Mouse (Mus musculus) gastrocnemius, adult 2 months (tissue): Measurements from ENCODE around the gene Csf3r. TPM values are rescaled to one million over a fixed set of nuclear protein-coding genes. Genes with fewer than 3 reads are reported as not detected.

ENCODE experiments used
- DNase-seq: peaks from one replicate; pipeline ENCODE4 v3.0.0; 2022
- H3K27ac ChIP-seq: fragments of 200-600 bp; 2 replicates; pipeline ENCODE4 v1.8.1; 2022; ENCODE audit warnings: mild to moderate bottlenecking
- H3K4me3 ChIP-seq: fragments of 200-600 bp; 2 replicates; pipeline ENCODE4 v1.8.1; 2022; ENCODE audit warnings: mild to moderate bottlenecking, moderate library complexity
- CTCF ChIP-seq: fragments of 200-600 bp; IDR thresholded peaks from 2 replicates; pipeline ENCODE4 v1.8.1; 2022; ENCODE audit warnings: antibody characterized with exemption, mild to moderate bottlenecking, moderate library complexity
- intact Hi-C: fragments of 180-260 bp; cut with DNase I; formaldehyde crosslinking; loops from one replicate; pipeline ENCODE4 v1.15.1; 2025
- total RNA-seq, 2 experiments: library from RNA; stranded (reverse); gene quantifications; 2 replicates each; pipeline ENCODE4 v1.2.3; 2021

Csf3r gene
- total RNA-seq, 2 experiments from 2014 or later, result 0.17 to 0.26 TPM

DNA sequence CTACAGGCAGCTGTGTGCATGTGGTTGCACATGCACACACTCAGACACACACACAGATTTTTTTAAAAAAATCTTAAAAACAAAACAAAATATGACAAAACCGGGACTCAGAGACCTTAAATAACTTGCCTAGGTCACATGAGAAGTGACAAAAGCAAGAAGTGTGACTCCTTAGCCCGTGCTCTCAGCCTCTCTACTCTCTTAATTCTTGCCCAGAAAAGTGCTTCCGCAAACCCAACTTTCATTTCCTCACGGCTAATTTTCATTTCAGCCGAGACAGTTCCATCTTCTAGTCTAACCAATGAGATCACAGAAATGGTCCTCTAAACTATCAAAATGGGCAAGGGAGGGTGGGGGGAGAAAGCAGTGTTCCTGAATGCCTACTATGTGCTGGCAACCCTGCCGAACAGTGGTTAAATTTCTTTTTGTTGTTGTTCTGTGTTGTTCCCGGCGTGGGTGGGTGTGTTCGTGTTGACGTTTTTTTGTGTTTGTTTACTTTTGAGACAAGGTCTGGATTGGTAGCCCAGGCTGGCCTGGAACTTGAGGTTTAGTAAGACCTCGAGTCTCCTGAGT, 5.3 kb upstream of the Csf3r start:
- DNase-seq, result no peak
- TF ChIP-seq CTCF, result no peak
- no peak overlapping the region for H3K4me3 ChIP-seq
- intact Hi-C loops, result no loop called here
- H3K27ac ChIP-seq, result no peak overlapping the region

DNA sequence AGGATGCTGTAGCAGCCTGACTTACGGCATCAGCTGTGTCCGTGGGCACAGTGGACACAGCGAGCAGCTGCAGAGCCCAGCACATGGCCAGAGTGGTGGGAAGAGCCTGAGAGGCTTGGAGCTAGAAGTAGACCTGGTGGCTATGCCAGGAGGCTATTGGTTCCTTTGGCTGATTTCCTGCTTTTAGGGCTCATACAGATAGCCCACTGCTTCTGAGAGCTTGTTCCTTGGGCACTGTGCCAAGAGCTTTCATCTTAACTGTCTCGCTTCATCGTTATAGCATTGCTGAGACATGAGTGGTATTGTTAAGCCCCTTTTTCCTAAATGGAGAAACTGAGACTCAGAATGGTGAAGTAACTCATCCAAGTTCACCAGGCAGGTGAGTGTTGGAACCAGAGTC, 1.5 kb downstream of the Csf3r start:
- no peak for DNase-seq
- Histone ChIP-seq H3K4me3 (no peak overlapping the region), H3K27ac (no peak overlapping the region)
- TF ChIP-seq CTCF, result no peak
- intact Hi-C loops, result no loop called here

DNA sequence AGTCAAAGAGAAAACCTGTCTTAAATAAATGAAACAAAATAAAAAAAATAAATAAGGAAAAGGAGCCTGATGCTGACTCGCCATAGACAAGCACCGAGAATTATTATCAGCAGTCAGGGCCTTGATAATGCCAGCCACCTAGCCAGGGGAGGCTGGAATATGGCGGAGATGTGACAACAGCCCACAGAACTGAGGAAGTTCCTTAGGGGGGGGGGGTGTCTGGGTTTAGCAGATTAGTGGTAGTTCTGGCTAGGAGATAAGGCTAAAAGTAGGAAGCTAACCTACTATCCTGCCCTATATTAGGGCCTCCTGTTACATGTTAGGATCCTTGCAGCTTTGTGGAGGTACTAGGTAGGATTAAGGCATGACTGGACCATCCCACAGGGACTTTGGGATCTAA, 3.6 kb downstream of the Csf3r start:
- Histone ChIP-seq H3K4me3 (no peak overlapping the region), H3K27ac (no peak overlapping the region)
- intact Hi-C loops, result no loop called here
- no peak for DNase-seq
- TF ChIP-seq CTCF, result no peak

DNA sequence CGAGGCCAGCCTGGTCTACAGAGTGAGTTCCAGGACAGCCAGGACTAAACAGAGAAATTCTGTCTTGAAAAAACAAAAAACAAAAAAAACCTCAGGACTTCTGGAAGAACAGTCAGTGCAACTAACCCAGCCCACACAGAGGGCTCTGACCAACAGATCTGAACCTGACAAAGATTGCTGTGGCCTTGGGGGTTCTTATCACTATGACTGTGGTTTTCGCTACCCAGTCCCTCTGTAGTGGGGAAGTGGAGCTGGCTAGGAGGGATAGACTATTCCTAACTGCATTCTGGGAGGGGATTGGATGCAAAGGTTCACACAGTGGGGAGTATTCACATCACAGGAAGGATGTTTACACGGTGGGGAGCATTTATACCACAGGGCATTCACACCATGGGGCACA, 4.7 kb downstream of the Csf3r start:
- no peak for TF ChIP-seq CTCF
- intact Hi-C loops, result no loop called here
- no peak for DNase-seq
- Histone ChIP-seq H3K27ac (no peak overlapping the region), H3K4me3 (no peak overlapping the region)

DNA sequence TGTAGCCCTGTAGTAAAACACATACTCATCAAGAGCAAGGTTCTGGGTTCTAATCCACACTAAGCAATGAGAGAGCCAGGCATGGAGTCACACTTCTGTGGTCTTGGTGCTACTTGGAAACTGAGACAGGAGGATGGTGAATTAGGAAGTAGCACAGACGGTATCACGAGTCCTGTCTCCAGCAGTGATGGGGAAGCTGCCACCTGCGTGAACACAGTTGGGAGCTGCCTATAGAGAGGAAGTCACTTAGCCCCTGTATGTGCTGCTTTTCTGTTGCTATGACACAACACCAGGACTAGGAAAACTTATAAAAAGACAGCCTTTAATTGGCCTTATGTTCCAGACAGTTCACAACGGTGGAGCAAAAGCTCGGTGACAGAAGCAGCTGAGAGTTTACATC, 6.4 kb downstream of the Csf3r start:
- DNase-seq, result no peak
- no peak overlapping the region for H3K4me3 ChIP-seq
- H3K27ac ChIP-seq, result no peak overlapping the region
- TF ChIP-seq CTCF, result no peak
- intact Hi-C loops, result no loop called here

DNA sequence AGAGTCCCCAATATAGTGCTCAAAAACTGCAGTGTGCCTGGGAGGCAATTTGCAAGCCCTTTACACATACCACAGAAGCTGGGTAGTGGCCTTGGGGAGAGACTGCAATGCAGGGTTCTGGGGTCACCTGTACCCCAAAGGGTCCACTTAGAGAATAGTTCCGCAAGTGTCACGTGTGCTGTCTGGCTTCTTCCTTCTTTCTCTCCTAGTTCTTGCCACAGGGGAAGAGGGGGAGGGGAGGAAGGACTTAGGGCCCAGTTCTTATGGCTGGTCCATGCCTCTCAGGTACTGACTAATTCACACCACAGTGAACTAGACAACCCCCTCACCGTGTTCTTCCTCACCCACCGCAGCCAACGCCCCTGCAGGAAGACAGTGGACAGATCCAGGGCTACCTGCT, 11.1 kb downstream of the Csf3r start:
- no peak for DNase-seq
- H3K27ac ChIP-seq, result no peak overlapping the region
- no peak for TF ChIP-seq CTCF
- intact Hi-C loops, result no loop called here
- H3K4me3 ChIP-seq, result no peak overlapping the region

DNA sequence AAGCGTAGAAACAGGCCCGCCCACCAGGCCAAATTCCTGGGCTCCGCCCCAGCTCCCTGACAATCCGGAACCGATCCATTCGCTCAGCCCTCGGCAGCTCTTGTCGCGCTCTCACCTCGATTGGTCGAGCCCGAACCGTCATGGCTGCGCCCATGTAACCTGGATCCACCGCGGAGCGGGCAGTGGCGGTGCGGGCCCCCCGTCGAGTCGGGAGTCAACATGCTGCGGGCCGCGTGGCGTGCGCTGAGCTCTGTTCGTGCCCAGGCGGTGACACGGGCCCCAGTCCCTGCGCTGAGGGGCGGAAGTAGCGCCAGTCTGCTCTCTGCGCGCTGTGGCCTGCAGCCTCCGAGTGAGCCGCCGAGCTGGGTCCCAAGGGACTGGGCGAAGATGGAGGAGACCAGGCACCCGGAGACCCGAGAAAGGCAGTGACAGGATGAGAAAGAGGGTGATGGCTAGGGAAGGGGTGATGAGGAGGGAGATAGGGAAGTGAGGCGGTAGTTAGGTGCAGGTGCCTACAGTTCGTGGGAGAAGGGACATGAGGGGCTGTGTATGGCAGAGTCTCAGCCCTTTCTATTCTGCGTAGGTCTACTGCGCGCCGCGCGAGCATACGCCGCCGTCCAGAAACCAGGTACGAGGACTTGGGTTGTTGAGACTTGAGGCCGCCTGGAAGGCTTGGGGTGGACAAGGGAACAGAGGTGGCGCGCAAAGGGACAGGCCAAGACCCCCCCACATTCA, 22.7 kb downstream of the Csf3r start, which contains the start of gene Mrps15:
Gene Mrps15 (plus strand): TSS at position 75 of the 735 bp plus-strand sequence.
- peak within 1 kb of the TSS; percentile 87 for H3K27ac ChIP-seq
- intact Hi-C loops, result no loop called here
- DNase-seq, result peak; percentile 90
- peak within 1 kb of the TSS; percentile 84 for H3K4me3 ChIP-seq
- TF ChIP-seq CTCF, result no peak

DNA sequence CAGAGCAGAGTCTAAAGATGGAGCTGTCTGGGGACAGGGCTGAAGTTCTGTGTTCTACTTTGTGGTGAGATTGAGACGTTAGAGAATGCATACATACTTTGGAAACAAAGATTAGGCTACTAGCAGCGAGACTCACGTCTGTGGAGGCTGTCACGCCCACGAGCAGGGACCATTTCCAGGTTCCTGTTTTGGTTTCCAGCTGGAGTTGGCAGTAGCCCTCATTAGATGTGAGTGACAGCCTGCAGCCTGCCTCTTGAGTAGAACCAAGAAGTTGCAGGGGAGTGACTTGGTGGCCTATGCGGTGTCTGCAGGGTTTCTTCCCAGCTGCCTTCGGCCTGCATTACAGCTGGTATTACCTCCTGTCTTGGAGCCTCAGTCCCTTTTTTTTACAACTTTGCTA, 27.3 kb downstream of the Csf3r start:
- TF ChIP-seq CTCF, result no peak
- peak; percentile 36 for DNase-seq
- intact Hi-C loops, result no loop called here

DNA sequence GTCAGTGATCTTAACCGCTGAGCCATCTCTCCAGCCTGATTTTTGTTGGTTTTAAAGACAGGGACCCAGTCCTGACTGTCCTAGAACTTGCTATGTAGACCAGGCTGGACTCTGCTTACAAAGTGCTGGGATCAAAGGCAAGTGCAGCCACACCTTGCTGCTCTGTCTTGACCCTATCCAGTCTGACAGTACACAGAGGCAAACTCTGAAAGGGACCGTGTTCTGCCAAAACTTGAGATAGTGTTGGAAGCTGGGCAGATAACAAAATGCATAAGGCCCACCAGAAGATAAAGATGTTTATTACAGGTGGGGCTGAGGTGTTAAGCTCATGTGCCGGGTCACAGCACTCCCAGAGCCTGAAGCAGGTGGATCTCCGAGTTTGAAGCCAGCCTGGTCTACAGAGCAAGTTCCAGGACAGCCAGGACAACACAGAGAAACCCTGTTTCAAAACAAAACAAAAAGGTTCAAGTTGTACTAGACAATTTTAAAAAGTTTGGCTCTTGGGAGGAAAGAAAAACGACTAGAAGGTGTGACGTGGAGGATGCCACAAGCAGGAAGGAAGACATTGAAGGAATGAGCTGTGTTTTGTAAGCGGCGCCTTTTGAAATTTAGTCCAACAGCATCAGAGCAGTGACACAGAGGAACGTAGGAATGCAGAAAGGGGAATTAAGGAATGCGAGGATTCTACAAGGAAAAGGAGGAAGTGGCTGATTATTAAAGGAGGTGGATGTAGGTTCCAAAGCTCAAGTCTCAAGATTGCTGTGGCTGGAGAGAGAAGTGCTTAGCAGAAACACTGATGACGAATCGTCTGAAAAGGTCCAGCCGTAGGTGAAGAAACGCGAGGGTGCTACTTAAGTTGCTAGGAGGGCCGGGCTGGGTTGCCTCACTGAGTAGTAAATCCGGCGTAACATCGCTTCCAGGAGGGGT, 33.1 kb downstream of the Csf3r start:
- intact Hi-C loops, result no loop called here
- Histone ChIP-seq H3K27ac (peak overlapping the region; percentile 54; the same call in 1 of the 2 replicates), H3K4me3 (peak overlapping the region; percentile 73)
- TF ChIP-seq CTCF, result no peak
- no peak for DNase-seq

More for the DNA sequence above, 27.3 kb downstream of the Csf3r start:
- Histone ChIP-seq H3K4me3 (no peak overlapping the region), H3K27ac (no peak overlapping the region)

DNA sequence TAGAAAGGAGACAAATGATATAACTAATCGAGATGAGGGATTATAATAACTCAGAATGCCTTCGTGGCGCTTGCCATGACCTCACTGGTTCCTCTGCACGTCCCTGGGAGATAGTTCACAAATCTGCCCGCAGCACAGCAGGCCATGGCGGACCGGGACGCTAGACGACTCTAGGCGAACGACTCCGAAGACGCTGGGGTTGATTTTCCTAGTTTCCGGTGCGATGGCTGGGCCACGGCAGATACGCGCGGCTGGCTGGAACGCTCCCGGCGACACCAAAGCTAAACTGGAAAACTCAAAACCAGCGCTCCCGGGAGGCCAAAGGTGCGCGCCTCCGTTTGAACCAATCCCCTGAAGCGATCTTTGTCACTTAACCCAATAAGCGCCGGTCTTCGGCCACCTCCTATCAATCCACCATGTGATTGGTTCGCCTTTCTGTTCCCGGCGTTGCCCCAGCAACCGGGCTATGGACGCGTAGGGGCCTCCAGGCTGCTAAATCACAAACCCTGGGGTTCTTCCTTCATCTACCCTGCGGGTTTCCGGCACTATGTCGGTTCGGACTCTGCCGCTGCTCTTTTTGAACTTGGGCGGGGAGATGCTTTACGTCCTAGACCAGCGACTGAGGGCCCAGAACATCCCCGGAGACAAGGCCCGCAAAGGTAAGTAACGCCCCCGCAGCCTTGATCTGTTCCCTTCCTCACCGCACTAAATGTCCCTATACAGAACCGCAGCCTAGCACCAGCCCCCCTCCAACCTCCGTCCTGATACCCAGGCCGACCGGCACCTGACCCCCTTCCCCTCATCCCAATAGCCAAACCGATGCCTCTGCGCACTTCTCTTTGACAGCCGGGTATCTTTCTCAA, 34.0 kb downstream of the Csf3r start, which contains the start of gene Oscp1:
Gene Oscp1 (plus strand): TSS at position 432 of the 863 bp plus-strand sequence.
- Histone ChIP-seq H3K27ac (peak within 1 kb of the TSS; percentile 54), H3K4me3 (peak within 1 kb of the TSS; percentile 73)
- intact Hi-C loops, result no loop called here
- TF ChIP-seq CTCF, result no peak
- DNase-seq, result peak; percentile 91

DNA sequence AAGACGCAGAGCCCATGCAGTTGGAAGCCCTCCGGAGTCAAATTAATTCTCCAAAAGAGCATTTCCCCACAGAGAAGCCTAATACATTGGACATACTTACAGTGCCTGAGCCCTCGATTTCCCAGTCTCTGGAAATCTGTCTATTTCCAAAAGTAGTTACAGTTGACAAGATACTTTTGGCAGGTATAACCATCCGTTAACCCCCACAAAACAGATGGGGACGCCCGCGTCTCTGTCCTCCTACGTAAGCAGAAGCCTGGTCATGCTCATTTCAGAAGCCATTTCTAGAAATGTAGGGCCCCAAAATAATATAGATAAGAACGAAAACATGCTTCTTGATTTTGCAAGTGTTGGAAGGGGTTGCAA, 34.6 kb downstream of the Csf3r start:
- DNase-seq, result no peak
- Histone ChIP-seq H3K27ac (peak overlapping the region; percentile 54; the same call in 1 of the 2 replicates), H3K4me3 (peak overlapping the region; percentile 73)
- TF ChIP-seq CTCF, result no peak
- intact Hi-C loops, result no loop called here

DNA sequence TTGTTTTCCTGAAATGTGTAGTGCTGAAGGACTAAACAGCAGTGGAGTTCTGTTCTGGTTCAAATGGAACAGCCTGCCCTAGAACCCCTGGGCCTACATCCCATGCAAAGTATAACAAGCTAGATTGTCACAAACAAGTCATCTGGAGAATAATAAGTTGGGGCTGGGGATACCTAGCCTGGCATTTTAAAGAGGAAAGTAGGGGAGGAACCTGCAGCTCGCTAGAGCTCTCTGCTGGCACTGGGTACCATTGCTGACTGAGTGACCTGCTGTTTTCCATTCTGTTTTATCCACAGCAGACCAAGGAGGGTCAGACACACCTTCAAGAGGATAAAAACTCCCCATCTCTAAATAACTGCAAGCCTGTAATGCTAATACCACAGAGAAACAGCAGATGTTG, 38.5 kb downstream of the Csf3r start:
- intact Hi-C loops, result no loop called here
- DNase-seq, result no peak
- no peak overlapping the region for H3K27ac ChIP-seq
- H3K4me3 ChIP-seq, result no peak overlapping the region
- peak; percentile 51 for TF ChIP-seq CTCF
